Mouse (Mus musculus) MEL (cell line): ENCODE measurements around the gene Zfp385b. TPM values are rescaled to one million over a fixed set of nuclear protein-coding genes. Genes with fewer than 3 reads are reported as not detected.

Experiments used
- DNase-seq: peaks from one replicate; pipeline ENCODE4 v3.0.0; 2011; ENCODE audit warnings: low read depth, low spot score
- H3K27ac ChIP-seq: 2 replicates; pipeline ENCODE4 v1.5.1; 2012; ENCODE audit warnings: low read depth, mild to moderate bottlenecking, control low read depth, low read length, moderate library complexity; ENCODE audit not compliant: control insufficient read depth
- H3K27me3 ChIP-seq, 2 experiments: fragments of 150-350 bp in 1 of 2; sonication (generic) in 1 of 2; 2 replicates each; pipeline ENCODE4 v1.6.1; 2012; ENCODE audit warnings: low read length in 2 of 2, mild to moderate bottlenecking in 2 of 2, improper control_type of control experiment in 1 of 2, moderate library complexity in 1 of 2; ENCODE audit not compliant: insufficient read depth in 2 of 2, control insufficient read depth in 1 of 2
- H3K36me3 ChIP-seq, 2 experiments: 2 replicates each; pipeline ENCODE4 v1.6.1; 2012 to 2014; ENCODE audit warnings: low read length in 2 of 2, improper control_type of control experiment in 1 of 2, inconsistent platforms in 1 of 2, mild to moderate bottlenecking in 1 of 2; ENCODE audit not compliant: insufficient read depth in 2 of 2, control insufficient read depth in 1 of 2
- H3K4me1 ChIP-seq, 2 experiments: fragments of 150-350 bp in 1 of 2; sonication (generic) in 1 of 2; 2 replicates each; pipeline ENCODE4 v1.6.1; 2012; ENCODE audit warnings: low read length in 2 of 2, improper control_type of control experiment in 1 of 2, mild to moderate bottlenecking in 1 of 2; ENCODE audit not compliant: insufficient read depth in 2 of 2, control insufficient read depth in 1 of 2
- H3K4me3 ChIP-seq, 2 experiments: fragments of 150-350 bp in 1 of 2; sonication (generic) in 1 of 2; 2 replicates each; pipeline ENCODE4 v1.5.1; 2012; ENCODE audit warnings: low read depth in 2 of 2, low read length in 2 of 2, mild to moderate bottlenecking in 2 of 2, moderate library complexity in 2 of 2, control low read depth in 1 of 2, improper control_type of control experiment in 1 of 2; ENCODE audit not compliant: control insufficient read depth in 1 of 2, insufficient read depth in 1 of 2
- H3K79me2 ChIP-seq: 2 replicates; pipeline ENCODE4 v1.6.1; 2012; ENCODE audit warnings: mild to moderate bottlenecking, low read length, moderate library complexity; ENCODE audit not compliant: control insufficient read depth, poor library complexity, insufficient read depth
- H3K9ac ChIP-seq: 2 replicates; pipeline ENCODE4 v1.6.1; 2012; ENCODE audit warnings: low read depth, mild to moderate bottlenecking, control low read depth, low read length, moderate library complexity; ENCODE audit not compliant: control insufficient read depth, poor library complexity, severe bottlenecking
- H3K9me3 ChIP-seq: fragments of 150-350 bp; sonication (generic); replicated peaks from 2 replicates; pipeline ENCODE4 v1.6.1; 2012; ENCODE audit warnings: mild to moderate bottlenecking, low read length, improper control_type of control experiment, moderate library complexity; ENCODE audit not compliant: insufficient read depth
- CHD1 ChIP-seq: IDR thresholded peaks from 2 replicates; pipeline ENCODE4 v1.6.1; 2012; ENCODE audit warnings: low read depth, mild to moderate bottlenecking, inconsistent platforms, low read length, improper control_type of control experiment
- CTCF ChIP-seq, 3 experiments: IDR thresholded peaks in 2 of 3; conservative IDR thresholded peaks in 1 of 3; 2 replicates each; pipeline ENCODE4 v1.5.1; 2011 to 2012; ENCODE audit warnings: low read length in 3 of 3, low read depth in 2 of 3, mild to moderate bottlenecking in 2 of 3, improper control_type of control experiment in 1 of 3, inconsistent platforms in 1 of 3, mixed read lengths in 1 of 3, moderate library complexity in 1 of 3; ENCODE audit not compliant: control insufficient read depth in 1 of 3, insufficient read depth in 1 of 3, poor library complexity in 1 of 3, severe bottlenecking in 1 of 3
- E2F4 ChIP-seq: IDR thresholded peaks from 2 replicates; pipeline ENCODE4 v1.6.1; 2011; ENCODE audit warnings: low read depth, low read length, improper control_type of control experiment, borderline replicate concordance
- ELF1 ChIP-seq: IDR thresholded peaks from 2 replicates; pipeline ENCODE4 v1.6.1; 2014; ENCODE audit warnings: low read depth, mild to moderate bottlenecking, inconsistent platforms, low read length, improper control_type of control experiment, moderate library complexity
- EP300 ChIP-seq, 2 experiments: IDR thresholded peaks; 2 replicates each; pipeline ENCODE4 v1.6.1; 2011; ENCODE audit warnings: improper control_type of control experiment in 2 of 2, low read length in 2 of 2, low read depth in 1 of 2, mild to moderate bottlenecking in 1 of 2
- ETS1 ChIP-seq: IDR thresholded peaks from 2 replicates; pipeline ENCODE4 v1.6.1; 2012; ENCODE audit warnings: low read depth, mild to moderate bottlenecking, inconsistent platforms, low read length, improper control_type of control experiment, moderate library complexity
- GABPA ChIP-seq: IDR thresholded peaks from 2 replicates; pipeline ENCODE4 v1.6.1; 2012; ENCODE audit warnings: low read depth, mild to moderate bottlenecking, inconsistent platforms, low read length, improper control_type of control experiment, moderate library complexity
- GATA1 ChIP-seq: IDR thresholded peaks from 2 replicates; pipeline ENCODE4 v1.6.1; 2011; ENCODE audit warnings: low read depth, low read length, improper control_type of control experiment
- HCFC1 ChIP-seq: IDR thresholded peaks from 2 replicates; pipeline ENCODE4 v1.6.1; 2012; ENCODE audit warnings: low read depth, mild to moderate bottlenecking, inconsistent platforms, low read length, improper control_type of control experiment, moderate library complexity
- KAT2A ChIP-seq: conservative IDR thresholded peaks from 2 replicates; pipeline ENCODE4 v1.6.1; 2012; ENCODE audit warnings: low read depth, low read length, improper control_type of control experiment, inconsistent platforms
- MAFK ChIP-seq: IDR thresholded peaks from 2 replicates; pipeline ENCODE4 v1.6.1; 2011; ENCODE audit warnings: low read depth, mild to moderate bottlenecking, low read length, improper control_type of control experiment, borderline replicate concordance
- MAX ChIP-seq: IDR thresholded peaks from 2 replicates; pipeline ENCODE4 v1.6.1; 2011; ENCODE audit warnings: low read length, improper control_type of control experiment
- MAZ ChIP-seq: IDR thresholded peaks from 2 replicates; pipeline ENCODE4 v1.6.1; 2012; ENCODE audit warnings: low read depth, mild to moderate bottlenecking, inconsistent platforms, low read length, improper control_type of control experiment
- NELFE ChIP-seq: IDR thresholded peaks from 2 replicates; pipeline ENCODE4 v1.6.1; 2011; ENCODE audit warnings: low read depth, low read length, improper control_type of control experiment
- NRF1 ChIP-seq: IDR thresholded peaks from 2 replicates; pipeline ENCODE4 v1.6.1; 2014; ENCODE audit warnings: low read depth, mild to moderate bottlenecking, inconsistent platforms, low read length, improper control_type of control experiment, moderate library complexity; ENCODE audit not compliant: poor library complexity, insufficient read depth, severe bottlenecking
- RCOR1 ChIP-seq: IDR thresholded peaks from 2 replicates; pipeline ENCODE4 v1.6.1; 2012; ENCODE audit warnings: low read depth, mild to moderate bottlenecking, inconsistent platforms, low read length, improper control_type of control experiment
- TCF12 ChIP-seq: IDR thresholded peaks from 2 replicates; pipeline ENCODE4 v1.6.1; 2014; ENCODE audit warnings: low read depth, mild to moderate bottlenecking, inconsistent platforms, low read length, improper control_type of control experiment, moderate library complexity
- UBTF ChIP-seq: IDR thresholded peaks from 2 replicates; pipeline ENCODE4 v1.6.1; 2012; ENCODE audit warnings: low read depth, mild to moderate bottlenecking, inconsistent platforms, low read length, improper control_type of control experiment, moderate library complexity, borderline replicate concordance; ENCODE audit not compliant: insufficient read depth
- USF1 ChIP-seq: IDR thresholded peaks from 2 replicates; pipeline ENCODE4 v1.6.1; 2014; ENCODE audit warnings: low read depth, mild to moderate bottlenecking, inconsistent platforms, low read length, improper control_type of control experiment, moderate library complexity
- USF2 ChIP-seq, 2 experiments: IDR thresholded peaks; 2 replicates each; pipeline ENCODE4 v1.6.1; 2011 to 2012; ENCODE audit warnings: improper control_type of control experiment in 2 of 2, low read length in 2 of 2, borderline replicate concordance in 1 of 2, inconsistent platforms in 1 of 2, low read depth in 1 of 2, mild to moderate bottlenecking in 1 of 2; ENCODE audit not compliant: insufficient read depth in 1 of 2
- ZC3H11A ChIP-seq: IDR thresholded peaks from 2 replicates; pipeline ENCODE4 v1.6.1; 2012; ENCODE audit warnings: low read depth, mild to moderate bottlenecking, inconsistent platforms, low read length, improper control_type of control experiment
- ZNF384 ChIP-seq: IDR thresholded peaks from 2 replicates; pipeline ENCODE4 v1.6.1; 2012; ENCODE audit warnings: low read depth, mild to moderate bottlenecking, inconsistent platforms, low read length, improper control_type of control experiment
- polyA plus RNA-seq, 2 experiments: library from polyadenylated mRNA; stranded (reverse) in 1 of 2; unstranded in 1 of 2; fragments of >175 nt in 1 of 2; fragments of >200 nt in 1 of 2; gene quantifications; 2 replicates each; pipeline versions ENCODE4 v1.2.1 to v1.2.4; 2012; ENCODE audit warnings: low replicate concordance in 2 of 2, low read depth in 1 of 2; ENCODE audit not compliant: insufficient read length in 2 of 2, insufficient read depth in 1 of 2, missing spikeins in 1 of 2
- total RNA-seq: library from RNA; depleted of rRNA; stranded (reverse); fragments of 300-350 nt; gene quantifications from 2 replicates; pipeline ENCODE4 v1.2.3, GENCODE M21; 2012

Gene Zfp385b
- total and polyA plus RNA-seq, 3 experiments, result not detected

- Histone ChIP-seq H3K27me3 (no peaks in the 10 kb centered on the region), H3K36me3 (no peaks in the 10 kb centered on the region), H3K9me3 (no peaks in the 10 kb centered on the region), H3K27ac (no peak overlapping the region), H3K9ac (no peak overlapping the region), H3K4me1 (no peaks in the 10 kb centered on the region), H3K4me3 (no peak overlapping the region), H3K79me2 (no peaks in the 10 kb centered on the region)
- no peak for DNase-seq
- no peak for TF ChIP-seq USF2 (IDR thresholded peaks at IDR 0.05; ENCODE audit: borderline replicate concordance in 1 of 2, insufficient read depth in 1 of 2, low read depth in 1 of 2, low read length in 2 of 2)
- TF ChIP-seq MAX, result no peak
- no peak for TF ChIP-seq RCOR1
- TF ChIP-seq KAT2A, result no peak
- TF ChIP-seq E2F4, result no peak
- TF ChIP-seq GATA1, result no peak
- no peak for TF ChIP-seq MAZ
- TF ChIP-seq EP300 (IDR thresholded peaks at IDR 0.05; ENCODE audit: low read depth in 1 of 2, low read length in 2 of 2), result no peak
- TF ChIP-seq NRF1, result no peak
- no peak for TF ChIP-seq TCF12
- TF ChIP-seq MAFK, result no peak
- no peak for TF ChIP-seq HCFC1
- TF ChIP-seq ZC3H11A, result no peak
- no peak for TF ChIP-seq USF1
- TF ChIP-seq ETS1, result no peak
- TF ChIP-seq CTCF (IDR thresholded peaks at IDR 0.05 in 2 of 3, conservative IDR thresholded peaks at IDR 0.05 in 1 of 3; ENCODE audit: control insufficient read depth in 1 of 3, insufficient read depth in 1 of 3, low read depth in 2 of 3, low read length in 3 of 3, poor library complexity in 1 of 3, severe bottlenecking in 1 of 3), result no peak
Measured at GRCm38 (mm10) chr2:77436241-77436759, 383.1 kb downstream of the Zfp385b start.

DNA sequence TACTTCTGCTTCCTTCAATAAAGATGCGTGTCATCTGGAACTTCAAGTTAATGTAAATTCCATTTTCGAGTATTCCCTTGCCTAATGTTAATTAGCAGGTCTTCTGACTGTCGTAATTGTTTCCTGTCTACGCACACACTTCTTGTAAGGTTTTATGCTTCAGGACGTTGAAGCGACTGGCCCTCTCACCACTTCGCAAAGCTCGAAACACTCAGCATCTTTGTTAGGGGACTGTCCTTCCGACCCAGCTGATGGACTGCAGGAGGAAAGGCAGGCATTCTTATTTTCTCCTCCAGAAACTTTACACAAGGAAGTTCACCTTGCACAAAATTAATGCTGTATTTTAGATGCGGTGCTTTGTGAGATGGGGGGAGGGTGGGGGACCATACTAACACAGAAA, 400.0 kb downstream of the Zfp385b start:
- Histone ChIP-seq H3K27me3 (no peaks in the 10 kb centered on the region), H3K79me2 (no peaks in the 10 kb centered on the region)
- TF ChIP-seq NELFE (no peak), GABPA (no peak), ETS1 (no peak), ZC3H11A (no peak), KAT2A (no peak), HCFC1 (no peak), ELF1 (no peak), NRF1 (no peak), USF1 (no peak), UBTF (no peak), ZNF384 (no peak), CHD1 (no peak)
- TF ChIP-seq, all 39 proteins: peak for 0
- no peak overlapping the region for H3K4me3 ChIP-seq
- H3K27ac ChIP-seq, result no peak overlapping the region
- no peaks in the 10 kb centered on the region for H3K36me3 ChIP-seq
- no peaks in the 10 kb centered on the region for H3K4me1 ChIP-seq
- H3K9ac ChIP-seq, result no peak overlapping the region
- H3K9me3 ChIP-seq, result no peaks in the 10 kb centered on the region
- DNase-seq, result no peak
